Mouse (Mus musculus): Measurements from ENCODE around the gene Astn1. TPM values are rescaled to one million over a fixed set of nuclear protein-coding genes. Genes with fewer than 3 reads are reported as not detected.

Gene Astn1
- polyA plus RNA-seq, 1 experiment from 2014 or later = 32.1 TPM

DNA sequence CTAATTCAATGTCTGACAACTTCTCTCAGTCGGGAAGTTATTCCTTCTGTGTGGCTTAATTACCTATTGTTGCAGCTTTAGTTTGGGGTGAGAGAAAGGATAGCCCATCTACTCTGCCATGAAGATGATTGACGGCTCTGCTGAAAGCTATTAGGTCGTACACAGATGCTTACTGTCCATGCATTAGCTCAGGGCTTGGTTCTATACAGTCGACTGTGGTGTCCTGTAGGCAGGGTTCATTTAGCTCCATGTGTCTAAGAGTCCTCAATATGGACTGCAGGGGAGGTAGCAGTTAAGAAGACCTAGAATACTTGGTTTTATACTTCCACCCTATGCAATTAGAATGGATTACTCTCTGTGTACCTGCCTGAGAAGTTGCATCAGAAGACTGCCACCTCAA is 138.1 kb downstream of the Astn1 start:
- no peak overlapping the region for H3K4me2 ChIP-seq (replicated peaks)
- no peaks in the 10 kb centered on the region for H3K9me3 ChIP-seq
- H3K27ac ChIP-seq = no peak overlapping the region
- WGBS = 68% methylated on average over 4 of the region's 4 CpGs
- no peaks in the 10 kb centered on the region for H3K27me3 ChIP-seq
- no peak overlapping the region for H3K9ac ChIP-seq (replicated peaks)
- H3K4me1 ChIP-seq (replicated peaks) = peaks cover 7% of the 10 kb centered on the region
- H3K36me3 ChIP-seq = peaks cover 5% of the 10 kb centered on the region; the same call in 1 of the 2 replicates
- H3K4me3 ChIP-seq (replicated peaks) = no peak overlapping the region
- ATAC-seq = no peak

DNA sequence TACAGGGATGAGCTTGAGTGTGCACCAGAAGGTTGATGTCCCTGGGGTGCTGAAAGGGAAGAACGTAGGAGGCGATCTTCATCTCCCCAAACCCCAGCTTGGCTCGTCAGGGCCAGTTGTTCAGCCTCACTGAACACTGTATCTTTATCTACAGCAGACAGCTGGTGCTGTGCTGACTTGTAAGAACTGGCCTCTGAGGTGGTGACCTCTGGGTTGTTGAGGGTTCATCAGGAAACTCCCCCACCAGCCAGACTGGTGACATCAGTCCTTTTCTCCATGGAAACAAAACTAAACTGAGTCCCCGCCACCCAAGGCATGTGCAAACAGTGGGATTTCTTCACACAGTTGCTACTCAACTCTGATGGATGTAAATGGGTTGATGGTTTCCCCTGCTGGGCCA is 138.9 kb downstream of the Astn1 start:
- Histone ChIP-seq H3K4me3 (replicated peaks) (no peak overlapping the region), H3K36me3 (peaks cover 14% of the 10 kb centered on the region), H3K9me3 (no peaks in the 10 kb centered on the region), H3K4me2 (replicated peaks) (no peak overlapping the region), H3K27ac (no peak overlapping the region), H3K4me1 (replicated peaks) (peaks cover 7% of the 10 kb centered on the region), H3K9ac (replicated peaks) (no peak overlapping the region), H3K27me3 (no peaks in the 10 kb centered on the region)
- ATAC-seq = no peak
- 47% methylated on average over 4 of the region's 4 CpGs for WGBS

DNA sequence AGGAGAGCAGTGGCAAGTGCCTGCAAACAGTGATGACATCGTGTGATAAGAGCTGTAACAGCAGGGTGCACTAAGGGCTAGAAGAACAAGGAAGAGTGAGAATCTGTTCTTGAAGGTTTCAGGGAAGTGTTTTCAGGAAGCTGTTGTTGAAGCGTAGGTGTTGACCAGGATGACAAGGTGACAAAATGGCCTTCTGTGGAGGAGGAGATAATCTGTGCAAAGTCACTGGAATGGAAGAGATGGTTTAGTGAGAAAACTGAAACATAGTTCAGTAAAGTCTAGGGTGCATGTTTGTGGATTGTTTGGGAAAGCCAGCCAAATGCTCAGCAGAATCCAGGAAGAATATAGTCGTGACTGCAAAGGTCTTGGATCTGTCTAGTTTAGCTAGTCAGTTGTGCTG is 145.5 kb downstream of the Astn1 start:
- no peak overlapping the region for H3K4me3 ChIP-seq (replicated peaks)
- no peaks in the 10 kb centered on the region for H3K27me3 ChIP-seq
- no peak overlapping the region for H3K27ac ChIP-seq
- no peaks in the 10 kb centered on the region for H3K4me1 ChIP-seq (replicated peaks)
- 73% methylated on average over 3 of the region's 3 CpGs for WGBS
- peaks cover 41% of the 10 kb centered on the region for H3K36me3 ChIP-seq
- H3K9me3 ChIP-seq = no peaks in the 10 kb centered on the region
- ATAC-seq = no peak
- no peak overlapping the region for H3K9ac ChIP-seq (replicated peaks)
- no peak overlapping the region for H3K4me2 ChIP-seq (replicated peaks)

DNA sequence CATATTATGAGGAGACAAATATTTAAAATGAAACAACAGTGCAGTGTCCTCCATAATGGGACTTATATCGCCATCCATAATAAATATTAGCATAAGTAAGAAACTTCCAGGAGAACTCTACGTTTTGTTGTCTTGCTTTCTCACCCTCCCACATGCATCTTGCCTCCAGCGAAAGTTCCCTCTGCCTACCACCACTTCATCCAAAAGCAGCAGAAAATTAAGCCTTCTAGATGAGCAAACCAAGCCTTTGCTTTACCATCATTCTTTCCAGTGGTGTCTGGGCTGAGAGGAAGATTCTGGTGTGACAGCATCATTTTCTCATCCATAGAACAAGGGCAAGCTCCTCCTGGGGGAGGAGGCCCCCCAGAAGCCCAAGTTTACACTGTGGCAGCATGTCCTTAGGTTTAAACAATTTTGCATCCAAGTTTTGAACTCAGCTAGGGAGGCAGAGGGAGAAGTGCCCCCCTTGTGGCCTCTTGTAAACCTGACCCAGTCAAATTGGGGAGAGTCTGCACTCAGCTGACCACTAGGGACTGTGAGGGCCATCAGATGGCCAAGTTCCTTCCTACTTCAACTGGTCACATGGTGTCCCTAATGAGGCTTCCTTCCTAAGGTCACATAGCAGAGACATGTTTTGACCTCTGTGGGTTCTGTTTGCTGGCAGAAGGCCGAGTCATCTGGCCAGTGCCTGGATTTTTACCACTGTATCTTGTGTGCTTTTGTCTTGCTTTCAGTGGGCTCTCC is 147.2 kb downstream of the Astn1 start:
- no peak for ATAC-seq
- WGBS = 94% methylated on average over 4 of the region's 4 CpGs

DNA sequence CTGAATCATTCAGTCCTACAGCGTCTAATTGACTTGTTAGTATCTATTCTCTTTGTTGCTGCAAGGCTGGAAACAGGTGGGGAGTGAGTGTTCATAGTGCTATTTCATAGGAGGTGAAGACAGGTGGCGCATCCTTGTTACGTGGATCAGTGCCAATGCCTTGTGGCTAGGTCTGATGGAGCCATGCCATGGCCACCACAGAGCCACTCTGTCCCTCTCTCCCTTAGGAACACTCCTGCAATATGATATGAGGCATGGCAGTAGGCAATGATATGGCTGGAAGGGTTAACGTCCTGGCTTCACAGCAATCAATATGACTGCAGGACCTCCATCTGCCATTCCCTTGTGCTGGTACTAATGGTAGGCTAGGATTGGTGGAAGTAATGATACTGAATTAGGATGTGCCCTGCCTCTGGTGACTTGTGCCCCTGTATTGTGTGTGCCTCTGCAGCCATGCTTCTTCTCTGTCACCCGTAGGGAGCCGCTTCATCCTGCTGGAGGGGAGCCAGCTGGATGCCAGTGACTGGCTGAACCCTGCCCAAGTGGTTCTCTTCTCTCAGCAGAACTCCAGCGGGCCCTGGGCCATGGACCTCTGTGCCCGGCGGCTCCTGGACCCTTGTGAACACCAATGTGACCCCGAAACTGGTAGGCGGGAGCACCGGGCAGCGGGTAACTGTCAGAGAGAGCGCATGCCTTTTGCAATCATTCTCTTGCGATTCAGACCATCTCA is 148.6 kb downstream of the Astn1 start:
- peaks cover 54% of the 10 kb centered on the region for H3K36me3 ChIP-seq
- no peak overlapping the region for H3K27ac ChIP-seq
- H3K4me1 ChIP-seq (replicated peaks) = no peaks in the 10 kb centered on the region
- H3K27me3 ChIP-seq = no peaks in the 10 kb centered on the region
- ATAC-seq = no peak
- 94% methylated on average over 15 of the region's 15 CpGs for WGBS
- no peaks in the 10 kb centered on the region for H3K9me3 ChIP-seq
- H3K9ac ChIP-seq (replicated peaks) = no peak overlapping the region
- no peak overlapping the region for H3K4me3 ChIP-seq (replicated peaks)
- no peak overlapping the region for H3K4me2 ChIP-seq (replicated peaks)

More for the DNA sequence above, 147.2 kb downstream of the Astn1 start:
- Histone ChIP-seq H3K36me3 (peaks cover 55% of the 10 kb centered on the region), H3K4me2 (replicated peaks) (no peak overlapping the region), H3K27me3 (no peaks in the 10 kb centered on the region), H3K4me1 (replicated peaks) (no peaks in the 10 kb centered on the region), H3K4me3 (replicated peaks) (no peak overlapping the region), H3K27ac (no peak overlapping the region), H3K9ac (replicated peaks) (no peak overlapping the region), H3K9me3 (no peaks in the 10 kb centered on the region)

DNA sequence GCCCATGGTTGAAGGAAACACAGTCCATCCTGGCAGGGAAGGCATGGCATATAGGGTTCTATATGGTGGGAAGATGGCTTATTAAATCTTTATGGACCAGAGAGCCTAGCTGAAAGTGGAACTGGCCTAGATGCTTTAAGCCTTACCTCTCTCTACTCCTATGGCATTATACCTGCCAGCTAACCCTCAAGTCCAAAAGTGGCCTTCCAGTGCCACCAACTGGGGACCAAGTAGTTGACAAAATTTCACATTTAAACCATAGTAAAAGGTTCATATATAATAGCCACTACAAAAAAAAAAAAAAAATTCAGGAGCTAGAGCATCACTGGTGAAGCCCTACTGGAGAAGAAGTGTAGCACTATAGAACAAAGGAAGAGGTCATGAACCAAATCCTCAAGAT is 150.0 kb downstream of the Astn1 start:
- no peak overlapping the region for H3K9ac ChIP-seq (replicated peaks)
- peaks cover 63% of the 10 kb centered on the region for H3K36me3 ChIP-seq
- H3K27me3 ChIP-seq = no peaks in the 10 kb centered on the region
- no peaks in the 10 kb centered on the region for H3K9me3 ChIP-seq
- no peaks in the 10 kb centered on the region for H3K4me1 ChIP-seq (replicated peaks)
- no peak overlapping the region for H3K4me3 ChIP-seq (replicated peaks)
- H3K4me2 ChIP-seq (replicated peaks) = no peak overlapping the region
- no peak for ATAC-seq
- no peak overlapping the region for H3K27ac ChIP-seq

DNA sequence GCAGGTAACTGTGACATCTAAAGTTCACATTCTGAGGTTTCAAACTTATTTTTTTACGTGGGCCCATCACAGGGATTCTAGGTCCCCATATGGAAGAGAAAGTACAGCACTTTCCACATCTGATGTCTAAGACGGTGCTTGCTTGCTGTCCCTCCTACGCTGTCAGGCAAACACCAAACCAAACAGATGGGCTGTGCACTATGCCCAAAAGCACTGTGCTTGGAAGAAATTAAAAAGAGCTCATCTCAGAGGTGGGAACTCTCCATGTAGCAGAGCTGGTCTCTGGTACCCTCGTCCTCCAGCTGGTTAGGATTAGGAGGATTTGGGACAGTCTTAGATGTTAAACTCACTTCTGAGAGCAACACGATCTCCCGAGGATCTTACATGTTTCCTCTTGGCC is 150.6 kb downstream of the Astn1 start:
- Histone ChIP-seq H3K9ac (replicated peaks) (no peak overlapping the region), H3K9me3 (no peaks in the 10 kb centered on the region), H3K4me1 (replicated peaks) (no peaks in the 10 kb centered on the region), H3K27ac (no peak overlapping the region), H3K4me2 (replicated peaks) (no peak overlapping the region), H3K27me3 (no peaks in the 10 kb centered on the region), H3K36me3 (peaks cover 63% of the 10 kb centered on the region), H3K4me3 (replicated peaks) (no peak overlapping the region)
- ATAC-seq = no peak
- WGBS = 85% methylated on average over 6 of the region's 6 CpGs

DNA sequence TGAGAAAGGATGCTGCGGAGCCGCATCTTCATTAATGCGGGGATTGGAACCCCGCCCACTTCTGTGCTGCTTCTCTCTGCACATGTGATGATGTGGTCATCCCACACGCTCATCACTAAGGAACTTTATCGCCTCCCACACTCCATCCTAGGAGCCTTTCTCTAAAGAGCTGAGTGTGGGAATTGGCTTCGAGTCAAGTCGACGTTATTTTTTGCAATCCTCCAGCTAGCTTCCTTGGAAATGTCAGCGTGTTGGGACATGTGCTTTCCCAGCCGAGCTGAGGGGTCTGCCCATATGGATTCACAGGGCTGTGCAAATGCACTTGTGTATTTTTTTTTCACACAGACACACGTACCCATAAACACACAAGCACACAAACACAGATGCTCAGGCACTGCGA is 151.5 kb downstream of the Astn1 start:
- Histone ChIP-seq H3K4me1 (replicated peaks) (no peaks in the 10 kb centered on the region), H3K4me3 (replicated peaks) (no peak overlapping the region), H3K9ac (replicated peaks) (no peak overlapping the region), H3K4me2 (replicated peaks) (no peak overlapping the region), H3K27me3 (no peaks in the 10 kb centered on the region), H3K27ac (no peak overlapping the region), H3K36me3 (peaks cover 63% of the 10 kb centered on the region), H3K9me3 (no peaks in the 10 kb centered on the region)
- no peak for ATAC-seq
- WGBS = 92% methylated on average over 13 of the region's 13 CpGs

DNA sequence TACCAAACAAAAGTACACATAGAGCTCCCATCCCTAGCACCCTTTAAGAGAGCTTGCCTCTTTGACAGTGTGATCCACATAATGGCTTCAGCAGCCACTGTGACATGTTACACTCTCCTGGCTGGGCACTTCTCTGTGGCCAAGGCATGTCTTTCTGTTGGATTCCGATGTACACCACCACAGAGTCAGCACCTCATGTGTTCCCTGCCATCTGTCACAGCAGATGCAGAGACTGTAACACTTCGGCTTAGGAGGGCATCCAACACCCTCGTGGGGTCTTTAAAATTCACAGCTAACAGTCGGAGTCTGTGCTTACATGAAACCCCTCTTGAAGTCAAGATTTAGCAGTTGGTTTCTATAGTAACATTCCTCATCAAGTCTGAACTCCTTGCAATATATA is 154.5 kb downstream of the Astn1 start:
- 76% methylated on average over 4 of the region's 4 CpGs for WGBS
- Histone ChIP-seq H3K9me3 (no peaks in the 10 kb centered on the region), H3K9ac (replicated peaks) (no peak overlapping the region), H3K4me1 (replicated peaks) (no peaks in the 10 kb centered on the region), H3K27me3 (no peaks in the 10 kb centered on the region), H3K4me2 (replicated peaks) (no peak overlapping the region), H3K4me3 (replicated peaks) (no peak overlapping the region), H3K36me3 (peaks cover 57% of the 10 kb centered on the region), H3K27ac (no peak overlapping the region)
- no peak for ATAC-seq

DNA sequence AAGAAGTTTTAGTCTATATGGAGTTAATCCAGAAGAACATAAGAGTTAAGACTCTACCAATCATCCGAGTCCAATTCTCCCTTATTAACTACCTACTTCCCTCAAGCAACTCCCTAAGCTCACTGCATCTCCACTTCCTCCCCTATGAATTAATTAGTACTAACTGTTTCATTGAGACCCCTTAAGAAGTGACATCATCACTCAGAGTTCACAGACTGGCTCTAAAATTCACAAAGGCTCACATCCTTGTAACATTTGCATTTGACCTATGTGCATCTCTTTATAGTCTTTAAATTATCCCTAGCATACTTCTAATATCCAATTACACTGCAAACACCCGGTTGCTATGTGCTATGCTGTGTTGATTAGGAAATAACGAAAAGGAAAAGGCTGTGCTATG is 174.1 kb downstream of the Astn1 start:
- Histone ChIP-seq H3K4me3 (replicated peaks) (no peak overlapping the region), H3K4me1 (replicated peaks) (peaks cover 17% of the 10 kb centered on the region), H3K9ac (replicated peaks) (no peak overlapping the region), H3K27me3 (no peaks in the 10 kb centered on the region), H3K4me2 (replicated peaks) (no peak overlapping the region), H3K27ac (no peak overlapping the region), H3K36me3 (peaks cover 18% of the 10 kb centered on the region), H3K9me3 (no peaks in the 10 kb centered on the region)
- no peak for ATAC-seq
- 46% methylated on average over 3 of the region's 3 CpGs for WGBS

DNA sequence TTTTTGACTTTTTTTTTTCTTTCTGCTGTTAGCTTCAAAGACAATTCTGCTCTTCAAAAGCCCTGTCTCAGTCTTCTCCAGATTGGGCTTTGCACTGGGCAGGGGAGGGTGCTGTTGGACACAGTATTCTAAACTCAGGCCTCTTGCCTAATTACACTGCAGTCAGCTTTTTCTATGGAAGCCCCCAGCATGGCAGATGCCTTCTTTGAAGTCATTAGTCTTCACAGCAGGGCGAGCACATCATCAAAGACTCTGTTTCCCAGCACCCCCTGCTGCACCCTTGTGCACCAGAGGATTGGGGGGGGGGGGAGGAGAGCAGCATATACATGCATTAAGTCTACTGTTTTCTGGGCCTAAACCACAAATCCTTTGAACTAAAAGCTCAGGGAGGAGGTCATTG is 174.8 kb downstream of the Astn1 start:
- Histone ChIP-seq H3K36me3 (peaks cover 19% of the 10 kb centered on the region), H3K9me3 (no peaks in the 10 kb centered on the region), H3K4me2 (replicated peaks) (no peak overlapping the region), H3K4me1 (replicated peaks) (peaks cover 17% of the 10 kb centered on the region), H3K4me3 (replicated peaks) (no peak overlapping the region), H3K27ac (no peak overlapping the region), H3K27me3 (no peaks in the 10 kb centered on the region), H3K9ac (replicated peaks) (no peak overlapping the region)
- ATAC-seq = peak; percentile 68; the same call in 1 of the 2 replicates
- 14% methylated on average over 1 of the region's 1 CpGs for WGBS

DNA sequence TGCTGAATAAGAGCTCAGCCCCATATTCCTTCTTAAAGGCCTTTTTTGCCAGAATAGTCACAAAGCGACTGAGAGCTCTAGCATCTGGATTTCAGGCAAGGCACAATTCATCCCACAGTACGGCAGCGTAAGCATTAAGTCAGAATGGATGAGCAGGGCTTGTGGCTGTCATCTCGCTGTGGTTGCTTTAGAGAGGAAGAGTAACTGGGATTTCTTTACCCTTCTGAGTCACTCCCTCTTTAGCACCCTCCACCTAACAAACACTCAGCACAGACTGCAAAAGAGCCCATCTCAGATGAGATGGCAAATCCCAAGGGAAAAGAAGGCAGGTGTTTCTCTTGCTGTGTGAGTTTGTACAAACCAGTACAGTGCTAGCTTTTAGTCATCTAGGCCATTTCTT is 183.0 kb downstream of the Astn1 start:
- ATAC-seq = no peak
- Histone ChIP-seq H3K36me3 (peaks cover 23% of the 10 kb centered on the region), H3K27ac (no peak overlapping the region), H3K4me1 (replicated peaks) (peaks cover 28% of the 10 kb centered on the region), H3K4me2 (replicated peaks) (no peak overlapping the region), H3K9me3 (no peaks in the 10 kb centered on the region), H3K9ac (replicated peaks) (no peak overlapping the region), H3K4me3 (replicated peaks) (no peak overlapping the region), H3K27me3 (no peaks in the 10 kb centered on the region)
- WGBS = 79% methylated on average over 4 of the region's 4 CpGs

Data from midbrain, embryonic 13.5 days (tissue).